Mouse (Mus musculus) kidney, adult 2 months (tissue): Measurements from ENCODE around the gene Apopt1.

Experiments
- CTCF ChIP-seq: fragments of 200-500 bp; conservative IDR thresholded peaks from 2 replicates; pipeline ENCODE4 v1.5.1; 2011; ENCODE audit warnings: low read depth, mild to moderate bottlenecking, control low read depth, low read length, moderate library complexity, mixed read lengths; ENCODE audit not compliant: insufficient read depth, insufficient read length
- POLR2A ChIP-seq: fragments of 200-500 bp; IDR thresholded peaks from one replicate; pipeline ENCODE4 v1.6.1; 2011; ENCODE audit warnings: low read depth, low read length, control low read depth

GRCm38 (mm10) chr12:111785174-111785573, 72.1 kb downstream of the Apopt1 start:
- TF ChIP-seq CTCF (no peak), POLR2A (no peak)
